Mouse (Mus musculus): ENCODE measurements around the gene Olfr827. TPM values are rescaled to one million over a fixed set of nuclear protein-coding genes. Genes with fewer than 3 reads are reported as not detected.
A peak's percentile ranks its signal among the peaks of the same experiment; 100 is the strongest.

Olfr827 gene
- polyA plus RNA-seq (2015; fragmentation: Nextera tagmentation; extraction: Ambion mirVana): not detected in 2 replicates

GRCm38 (mm10) chr10:130214303-130214702 is at the start of gene Olfr827:
Gene Olfr827, minus strand, starts transcription at chr10:130214403.
- Histone ChIP-seq H3K4me3 (no peak within 1 kb of the TSS), H3K27me3 (no peaks in the 10 kb centered on the region), H3K4me1 (no peaks in the 10 kb centered on the region), H3K9ac (no peak within 1 kb of the TSS), H3K36me3 (no peaks in the 10 kb centered on the region), H3K9me3 (no peaks in the 10 kb centered on the region), H3K4me2 (replicated peaks) (no peak within 1 kb of the TSS), H3K27ac (no peak within 1 kb of the TSS)
- no peak for ATAC-seq (ENCODE audit: low FRiP score, low read depth)
- 86% methylated on average over 1 of the region's 1 CpGs for WGBS

- H3K27me3 ChIP-seq: no peaks in the 10 kb centered on the region
- no peak overlapping the region for H3K9ac ChIP-seq
- H3K4me1 ChIP-seq: no peaks in the 10 kb centered on the region
- no peaks in the 10 kb centered on the region for H3K9me3 ChIP-seq
- no peaks in the 10 kb centered on the region for H3K36me3 ChIP-seq
- no peak overlapping the region for H3K4me2 ChIP-seq (replicated peaks)
- H3K4me3 ChIP-seq: no peak overlapping the region
- H3K27ac ChIP-seq: no peak overlapping the region
- ATAC-seq (ENCODE audit: low FRiP score, low read depth): no peak
- WGBS: 68% methylated on average over 4 of the region's 4 CpGs
Observed at GRCm38 (mm10) chr10:130263203-130263602, 49.0 kb upstream of the Olfr827 start.

- H3K27me3 ChIP-seq: no peaks in the 10 kb centered on the region
- 79% methylated on average over 1 of the region's 1 CpGs for WGBS
- no peaks in the 10 kb centered on the region for H3K9me3 ChIP-seq
- H3K4me1 ChIP-seq: no peaks in the 10 kb centered on the region
- H3K9ac ChIP-seq: no peak overlapping the region
- H3K4me2 ChIP-seq (replicated peaks): no peak overlapping the region
- no peak overlapping the region for H3K4me3 ChIP-seq
- peak; percentile 61 for ATAC-seq (ENCODE audit: low FRiP score, low read depth)
- no peak overlapping the region for H3K27ac ChIP-seq
- H3K36me3 ChIP-seq: no peaks in the 10 kb centered on the region
Observed at GRCm38 (mm10) chr10:130259483-130259882, 45.3 kb upstream of the Olfr827 start.

GRCm38 (mm10) chr10:130244271-130244670 is 30.1 kb upstream of the Olfr827 start:
- no peaks in the 10 kb centered on the region for H3K4me1 ChIP-seq
- ATAC-seq (ENCODE audit: low FRiP score, low read depth): no peak; the same call in 1 of the 2 replicates
- no peaks in the 10 kb centered on the region for H3K27me3 ChIP-seq
- no peak overlapping the region for H3K4me2 ChIP-seq (replicated peaks)
- H3K36me3 ChIP-seq: no peaks in the 10 kb centered on the region
- no peak overlapping the region for H3K27ac ChIP-seq
- no peak overlapping the region for H3K4me3 ChIP-seq
- no peak overlapping the region for H3K9ac ChIP-seq
- 8% methylated on average over 2 of the region's 2 CpGs for WGBS
- H3K9me3 ChIP-seq: no peaks in the 10 kb centered on the region

- 72% methylated on average over 2 of the region's 2 CpGs for WGBS
- Histone ChIP-seq H3K4me2 (replicated peaks) (no peak overlapping the region), H3K27me3 (no peaks in the 10 kb centered on the region), H3K9ac (no peak overlapping the region), H3K4me3 (no peak overlapping the region), H3K9me3 (no peaks in the 10 kb centered on the region), H3K36me3 (no peaks in the 10 kb centered on the region), H3K27ac (no peak overlapping the region), H3K4me1 (no peaks in the 10 kb centered on the region)
- ATAC-seq (ENCODE audit: low FRiP score, low read depth): no peak
Observed at GRCm38 (mm10) chr10:130238318-130239209, 24.4 kb upstream of the Olfr827 start.

- H3K9ac ChIP-seq: no peak overlapping the region
- no peaks in the 10 kb centered on the region for H3K27me3 ChIP-seq
- H3K9me3 ChIP-seq: no peaks in the 10 kb centered on the region
- H3K4me3 ChIP-seq: no peak overlapping the region
- no peaks in the 10 kb centered on the region for H3K4me1 ChIP-seq
- H3K4me2 ChIP-seq (replicated peaks): no peak overlapping the region
- H3K36me3 ChIP-seq: no peaks in the 10 kb centered on the region
- WGBS: 61% methylated on average over 1 of the region's 1 CpGs
- no peak overlapping the region for H3K27ac ChIP-seq
- ATAC-seq (ENCODE audit: low FRiP score, low read depth): no peak
Observed at GRCm38 (mm10) chr10:130234576-130234975, 20.4 kb upstream of the Olfr827 start.

- Histone ChIP-seq H3K4me3 (no peak overlapping the region), H3K36me3 (no peaks in the 10 kb centered on the region), H3K27me3 (no peaks in the 10 kb centered on the region), H3K9me3 (no peaks in the 10 kb centered on the region), H3K4me2 (replicated peaks) (no peak overlapping the region), H3K27ac (no peak overlapping the region), H3K9ac (no peak overlapping the region), H3K4me1 (no peaks in the 10 kb centered on the region)
- WGBS: 73% methylated on average over 1 of the region's 1 CpGs
- no peak for ATAC-seq (ENCODE audit: low FRiP score, low read depth)
Observed at GRCm38 (mm10) chr10:130232117-130232516, 17.9 kb upstream of the Olfr827 start.

GRCm38 (mm10) chr10:130229584-130229983 is 15.4 kb upstream of the Olfr827 start:
- Histone ChIP-seq H3K27me3 (no peaks in the 10 kb centered on the region), H3K4me2 (replicated peaks) (no peak overlapping the region), H3K27ac (no peak overlapping the region), H3K4me1 (no peaks in the 10 kb centered on the region), H3K9ac (no peak overlapping the region), H3K9me3 (no peaks in the 10 kb centered on the region), H3K36me3 (no peaks in the 10 kb centered on the region), H3K4me3 (no peak overlapping the region)
- no peak for ATAC-seq (ENCODE audit: low FRiP score, low read depth)
- WGBS: 85% methylated on average over 5 of the region's 5 CpGs

- WGBS: 0% methylated on average over 1 of the region's 1 CpGs
- Histone ChIP-seq H3K9me3 (no peaks in the 10 kb centered on the region), H3K27ac (no peak overlapping the region), H3K27me3 (no peaks in the 10 kb centered on the region), H3K36me3 (no peaks in the 10 kb centered on the region), H3K4me1 (no peaks in the 10 kb centered on the region), H3K4me2 (replicated peaks) (no peak overlapping the region), H3K4me3 (no peak overlapping the region), H3K9ac (no peak overlapping the region)
- ATAC-seq (ENCODE audit: low FRiP score, low read depth): peak; percentile 75; the same call in 1 of the 2 replicates
Observed at GRCm38 (mm10) chr10:130228246-130228645, 14.0 kb upstream of the Olfr827 start.

- H3K4me2 ChIP-seq (replicated peaks): no peak overlapping the region
- H3K4me3 ChIP-seq: no peak overlapping the region
- no peaks in the 10 kb centered on the region for H3K9me3 ChIP-seq
- no peaks in the 10 kb centered on the region for H3K4me1 ChIP-seq
- H3K9ac ChIP-seq: no peak overlapping the region
- H3K27ac ChIP-seq: no peak overlapping the region
- 64% methylated on average over 3 of the region's 3 CpGs for WGBS
- H3K27me3 ChIP-seq: no peaks in the 10 kb centered on the region
- no peaks in the 10 kb centered on the region for H3K36me3 ChIP-seq
- ATAC-seq (ENCODE audit: low FRiP score, low read depth): no peak
Observed at GRCm38 (mm10) chr10:130225034-130225433, 10.8 kb upstream of the Olfr827 start.

GRCm38 (mm10) chr10:130184086-130184485 is 30.1 kb downstream of the Olfr827 start, which contains the start of gene Olfr826:
Gene Olfr826, minus strand, starts transcription at chr10:130184186.
- Histone ChIP-seq H3K4me1 (no peaks in the 10 kb centered on the region), H3K27ac (no peak within 1 kb of the TSS), H3K27me3 (no peaks in the 10 kb centered on the region), H3K36me3 (no peaks in the 10 kb centered on the region), H3K9me3 (no peaks in the 10 kb centered on the region), H3K4me2 (replicated peaks) (no peak within 1 kb of the TSS), H3K9ac (no peak within 1 kb of the TSS), H3K4me3 (no peak within 1 kb of the TSS)
- no peak for ATAC-seq (ENCODE audit: low FRiP score, low read depth)
- 67% methylated on average over 1 of the region's 1 CpGs for WGBS

GRCm38 (mm10) chr10:130166666-130167065 is 47.5 kb downstream of the Olfr827 start, which contains the start of gene Olfr825:
Gene Olfr825, minus strand, starts transcription at chr10:130166766.
- no peak within 1 kb of the TSS for H3K9ac ChIP-seq
- no peak within 1 kb of the TSS for H3K4me3 ChIP-seq
- no peak for ATAC-seq (ENCODE audit: low FRiP score, low read depth)
- H3K27ac ChIP-seq: no peak within 1 kb of the TSS
- H3K9me3 ChIP-seq: 0 out of 2 replicates have a peak, but pooled peaks cover 4% of the 10 kb centered on the region
- H3K27me3 ChIP-seq: no peaks in the 10 kb centered on the region
- H3K4me2 ChIP-seq (replicated peaks): no peak within 1 kb of the TSS
- no peaks in the 10 kb centered on the region for H3K36me3 ChIP-seq
- no peaks in the 10 kb centered on the region for H3K4me1 ChIP-seq
